Mouse (Mus musculus) G1E (cell line): ENCODE measurements around the gene Pax5. TPM values are rescaled to one million over a fixed set of nuclear protein-coding genes. Genes with fewer than 3 reads are reported as not detected.

Experiments
- ATAC-seq: 2 replicates; pipeline ENCODE4 v1.8.0; 2016; ENCODE audit warnings: mild to moderate bottlenecking; ENCODE audit not compliant: insufficient number of reproducible peaks, poor library complexity, low FRiP score, severe bottlenecking; ENCODE audit errors: extremely low read depth
- DNase-seq: peaks from one replicate; pipeline ENCODE4 v3.0.0; 2012; ENCODE audit warnings: low spot score
- H3K27me3 ChIP-seq: 2 replicates; pipeline ENCODE4 v1.6.1; 2012; ENCODE audit warnings: mild to moderate bottlenecking, low read length, inconsistent platforms; ENCODE audit not compliant: insufficient read depth
- H3K36me3 ChIP-seq: replicated peaks from 2 replicates; pipeline ENCODE3; 2012; ENCODE audit warnings: mild to moderate bottlenecking, inconsistent platforms
- H3K4me1 ChIP-seq: 2 replicates; pipeline ENCODE4 v1.6.1; 2012; ENCODE audit warnings: low read depth, low read length, inconsistent platforms, mixed read lengths; ENCODE audit not compliant: insufficient read depth
- H3K4me3 ChIP-seq: 2 replicates; pipeline ENCODE4 v1.5.1; 2012; ENCODE audit warnings: low read depth, mild to moderate bottlenecking, inconsistent platforms, low read length, moderate library complexity, mixed read lengths
- H3K9me3 ChIP-seq: replicated peaks from 2 replicates; pipeline ENCODE4 v1.6.1; 2012; ENCODE audit warnings: inconsistent platforms
- CTCF ChIP-seq: IDR thresholded peaks from 2 replicates; pipeline ENCODE4 v1.5.1; 2012; ENCODE audit warnings: low read depth, low read length, inconsistent platforms, mixed read lengths
- GATA1 ChIP-seq: IDR thresholded peaks from 2 replicates; pipeline ENCODE4 v1.6.1; 2012; ENCODE audit warnings: borderline replicate concordance, low read length, inconsistent platforms, mixed read lengths
- GATA2 ChIP-seq: IDR thresholded peaks from 2 replicates; pipeline ENCODE4 v1.6.1; 2012; ENCODE audit warnings: low read depth, low read length, inconsistent platforms, borderline replicate concordance
- POLR2AphosphoS5 ChIP-seq: IDR thresholded peaks from 2 replicates; pipeline ENCODE4 v1.6.1; 2012; ENCODE audit warnings: low read depth, low read length, inconsistent platforms; ENCODE audit not compliant: insufficient replicate concordance
- TAL1 ChIP-seq: conservative IDR thresholded peaks from 2 replicates; pipeline ENCODE4 v1.6.1; 2012; ENCODE audit warnings: low read depth, low read length, inconsistent platforms, mixed read lengths
- polyA plus RNA-seq: library from polyadenylated mRNA; stranded (reverse); fragments of >175 nt; gene quantifications from 2 replicates; pipeline ENCODE4 v1.2.3, GENCODE M21; 2012
- total RNA-seq, 2 experiments: library from RNA; stranded (forward) in 1 of 2; stranded (reverse) in 1 of 2; fragments of 200-1000 nt in 1 of 2; fragments of >200 nt in 1 of 2; fragmentation: Nextera tagmentation in 1 of 2; gene quantifications; 2 replicates each; pipeline ENCODE4 v1.2.3; 2014 to 2017

Pax5 gene
- total and polyA plus RNA-seq, 3 experiments, result 0.22 TPM; not detected in 2

GRCm38 (mm10) chr4:44507861-44508260 lies 202.4 kb downstream of the Pax5 start:
- no peak for ATAC-seq
- TF ChIP-seq CTCF (no peak), GATA1 (no peak), GATA2 (no peak), POLR2AphosphoS5 (no peak), TAL1 (no peak)
- Histone ChIP-seq H3K4me3 (no peak overlapping the region), H3K4me1 (no peaks in the 10 kb centered on the region), H3K27me3 (no peaks in the 10 kb centered on the region; the same call in 1 of the 2 replicates), H3K36me3 (no peaks in the 10 kb centered on the region), H3K9me3 (no peaks in the 10 kb centered on the region)
- no peak for DNase-seq

GRCm38 (mm10) chr4:44504998-44505397 lies 205.3 kb downstream of the Pax5 start:
- no peaks in the 10 kb centered on the region for H3K9me3 ChIP-seq
- ATAC-seq, result no peak
- no peaks in the 10 kb centered on the region for H3K36me3 ChIP-seq
- H3K27me3 ChIP-seq, result peaks cover 2% of the 10 kb centered on the region; the same call in 1 of the 2 replicates
- no peak overlapping the region for H3K4me3 ChIP-seq
- DNase-seq, result no peak
- H3K4me1 ChIP-seq, result no peaks in the 10 kb centered on the region
- TF ChIP-seq GATA2, result no peak
- no peak for TF ChIP-seq GATA1

- ATAC-seq, result no peak
- Histone ChIP-seq H3K4me3 (no peak overlapping the region), H3K9me3 (no peaks in the 10 kb centered on the region), H3K4me1 (no peaks in the 10 kb centered on the region), H3K36me3 (no peaks in the 10 kb centered on the region), H3K27me3 (peaks cover 2% of the 10 kb centered on the region; the same call in 1 of the 2 replicates)
- DNase-seq, result no peak
- TF ChIP-seq CTCF (no peak), GATA1 (no peak), POLR2AphosphoS5 (no peak), GATA2 (no peak), TAL1 (no peak)
Measured at GRCm38 (mm10) chr4:44502196-44502867, 208.0 kb downstream of the Pax5 start.

GRCm38 (mm10) chr4:44498156-44498555 lies 212.1 kb downstream of the Pax5 start:
- H3K4me3 ChIP-seq, result no peak overlapping the region
- H3K9me3 ChIP-seq, result no peaks in the 10 kb centered on the region
- no peaks in the 10 kb centered on the region for H3K36me3 ChIP-seq
- DNase-seq, result no peak
- no peak for ATAC-seq
- peaks cover 4% of the 10 kb centered on the region for H3K27me3 ChIP-seq
- TF ChIP-seq GATA2 (no peak), GATA1 (no peak), CTCF (no peak)
- no peaks in the 10 kb centered on the region for H3K4me1 ChIP-seq

- TF ChIP-seq GATA1 (no peak), TAL1 (no peak), CTCF (no peak), POLR2AphosphoS5 (no peak), GATA2 (no peak)
- Histone ChIP-seq H3K27me3 (peaks cover 4% of the 10 kb centered on the region), H3K4me1 (no peaks in the 10 kb centered on the region), H3K4me3 (no peak overlapping the region), H3K9me3 (no peaks in the 10 kb centered on the region), H3K36me3 (no peaks in the 10 kb centered on the region)
- no peak for DNase-seq
- no peak for ATAC-seq
Measured at GRCm38 (mm10) chr4:44495836-44496235, 214.5 kb downstream of the Pax5 start.

GRCm38 (mm10) chr4:44493756-44494155 lies 216.5 kb downstream of the Pax5 start:
- ATAC-seq, result no peak
- Histone ChIP-seq H3K4me1 (no peaks in the 10 kb centered on the region), H3K27me3 (peaks cover 3% of the 10 kb centered on the region), H3K4me3 (no peak overlapping the region), H3K36me3 (no peaks in the 10 kb centered on the region), H3K9me3 (no peaks in the 10 kb centered on the region)
- no peak for DNase-seq
- TF ChIP-seq GATA1 (no peak), POLR2AphosphoS5 (no peak), GATA2 (no peak), CTCF (no peak), TAL1 (no peak)
